Mouse (Mus musculus) hindbrain, embryonic 14.5 days (tissue): ENCODE measurements around the gene Stard5. TPM values are rescaled to one million over a fixed set of nuclear protein-coding genes. Genes with fewer than 3 reads are reported as not detected.

Experiments
- polyA plus RNA-seq: library from polyadenylated mRNA; unstranded; fragments of >200 nt; fragmentation: Nextera tagmentation; extraction: Ambion mirVana; gene quantifications from 2 replicates; pipeline ENCODE4 v1.2.1, GENCODE M21; 2014

The Stard5 gene
- polyA plus RNA-seq, 1 experiment from 2014 or later = 5.6 TPM

Other genes starting within 250 kb of the Stard5 start
- 0.31 and 0.51 TPM in 2 replicates for gene Tmc3, start 47.0 kb upstream of the Stard5 start, polyA plus RNA-seq
- gene Il16, start 113.8 kb downstream of the Stard5 start, polyA plus RNA-seq = 1.0 and 1.2 TPM in 2 replicates
- 1.4 and 1.6 TPM in 2 replicates for gene Cfap161, start 162.9 kb downstream of the Stard5 start, polyA plus RNA-seq